Mouse (Mus musculus) urinary bladder, postnatal 25 days (tissue): Measurements from ENCODE around the gene Scn5a.

Experiments used
- DNase-seq: peaks from one replicate; pipeline ENCODE4 v3.0.0; 2022; ENCODE audit warnings: low spot score

Scn5a gene

DNA sequence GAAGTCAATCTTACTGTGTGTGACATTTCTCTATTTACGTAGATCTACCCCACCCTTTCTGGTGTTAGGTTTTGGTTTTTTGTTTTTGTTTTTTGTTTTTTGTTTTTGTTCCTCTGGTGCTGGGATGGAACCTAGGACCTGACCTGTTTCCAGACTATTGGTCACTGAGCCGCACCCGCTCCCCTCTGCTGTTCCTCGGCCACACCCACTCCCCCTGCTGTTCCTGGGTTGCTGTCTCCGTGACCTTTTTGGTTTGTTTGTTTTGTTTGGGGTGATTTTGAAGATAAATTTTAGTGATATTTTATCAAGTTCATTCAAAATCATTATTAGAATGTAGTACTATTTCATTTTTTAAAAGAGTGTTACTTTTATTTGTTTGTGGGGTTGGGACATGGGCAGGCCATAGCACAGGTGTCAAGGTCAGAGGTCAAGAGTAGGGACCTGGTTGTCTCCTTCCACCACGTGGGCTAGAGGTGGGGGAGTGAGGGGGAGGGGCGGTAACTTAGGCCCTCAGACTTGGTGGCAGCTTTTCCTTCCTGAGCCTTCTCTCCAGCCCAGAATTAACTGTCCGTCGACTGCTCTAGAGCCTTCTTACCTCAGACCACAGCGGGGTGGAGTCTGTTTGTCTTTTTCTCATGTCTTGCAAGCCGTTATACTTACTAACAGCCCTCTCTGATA, 73.7 kb downstream of the Scn5a start:
- no peak for DNase-seq

DNA sequence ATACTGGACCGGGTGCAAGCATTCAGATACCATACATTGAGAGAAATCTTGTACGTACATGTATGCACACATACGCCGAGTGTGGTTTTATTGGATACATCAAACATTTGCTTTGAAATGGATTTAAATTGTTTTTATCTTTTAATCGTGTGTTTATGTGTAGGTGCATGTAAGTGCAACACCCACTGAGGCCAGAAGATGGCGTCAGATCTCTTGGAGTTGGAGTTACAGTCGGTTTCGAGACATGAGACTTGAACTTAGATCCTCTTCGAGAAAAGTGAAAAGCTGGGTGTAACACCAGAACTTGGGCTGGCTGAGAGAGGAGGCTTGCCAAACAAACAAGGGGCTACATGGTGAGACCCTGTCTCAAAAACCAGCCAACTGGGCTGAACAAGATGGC, 75.2 kb downstream of the Scn5a start:
- DNase-seq, result no peak

DNA sequence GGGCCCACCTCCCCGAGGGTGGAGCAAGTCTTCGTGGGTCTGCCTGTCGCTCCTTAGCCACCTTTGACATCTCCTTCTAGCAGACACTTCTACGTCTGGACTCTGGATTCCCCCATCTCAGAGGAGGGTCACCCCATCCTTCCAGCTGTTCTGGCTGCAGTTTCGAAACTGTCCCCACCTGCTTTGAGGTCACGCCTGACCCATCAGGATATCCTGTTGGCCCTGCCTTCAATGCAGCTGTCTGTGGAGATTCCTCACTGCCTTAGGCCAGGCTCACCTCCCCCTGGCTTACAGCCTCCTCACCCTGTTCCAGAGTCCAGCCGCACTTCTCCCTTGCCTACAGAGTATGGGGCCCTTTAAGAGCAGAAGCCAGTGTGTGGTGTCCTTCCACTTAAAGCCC, 79.9 kb downstream of the Scn5a start:
- no peak for DNase-seq

DNA sequence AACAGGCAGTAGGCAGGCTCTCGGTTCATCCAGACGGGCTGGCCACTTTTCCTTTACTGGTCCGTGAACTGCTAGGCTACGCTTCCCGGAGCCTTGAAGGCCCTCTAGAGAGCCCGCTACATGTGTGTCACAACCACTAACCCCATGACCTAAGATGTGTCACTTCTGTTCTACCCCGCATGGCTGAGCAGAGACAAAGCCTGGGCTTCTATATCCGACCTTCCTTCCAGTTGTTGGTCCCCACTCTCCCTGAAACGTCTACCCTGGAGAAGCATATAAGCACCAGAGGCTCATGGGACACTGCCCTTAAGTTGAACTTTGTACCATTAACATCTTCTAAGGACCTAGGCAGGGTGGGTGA, 80.6 kb downstream of the Scn5a start:
- no peak for DNase-seq

DNA sequence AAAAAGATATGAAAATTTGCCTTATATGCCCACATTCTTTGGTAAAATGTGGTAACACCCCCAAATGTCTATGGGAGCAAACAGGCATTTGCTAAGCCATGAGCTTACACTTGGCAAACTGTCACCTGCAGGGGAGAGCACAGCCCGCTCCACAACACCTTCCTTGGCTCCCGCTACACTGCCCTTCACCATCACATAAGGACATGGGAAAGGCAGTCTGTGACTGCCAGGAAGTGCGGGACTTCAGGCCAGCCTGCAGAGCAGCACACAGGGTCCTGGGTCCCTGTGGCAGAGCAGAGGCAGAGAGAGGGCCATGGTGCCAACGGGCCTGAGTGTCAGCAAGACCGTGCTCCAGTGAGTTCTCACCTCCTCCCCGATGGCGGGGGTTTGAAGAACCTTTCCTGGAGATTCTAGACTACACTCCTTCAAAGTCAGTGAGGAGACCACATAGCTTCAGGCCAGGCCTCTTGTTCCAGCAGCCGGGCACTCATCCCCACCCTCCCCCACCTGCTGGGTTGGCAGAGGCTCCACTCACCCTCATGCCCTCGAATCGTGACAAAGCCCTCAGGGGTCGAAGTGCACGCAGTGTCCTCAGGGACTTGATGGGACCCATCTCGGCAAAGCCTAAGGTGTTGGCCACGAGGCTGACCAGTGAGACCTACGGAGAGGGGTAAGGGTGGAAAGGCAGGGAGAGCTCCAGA, 81.1 kb downstream of the Scn5a start:
- DNase-seq, result no peak

DNA sequence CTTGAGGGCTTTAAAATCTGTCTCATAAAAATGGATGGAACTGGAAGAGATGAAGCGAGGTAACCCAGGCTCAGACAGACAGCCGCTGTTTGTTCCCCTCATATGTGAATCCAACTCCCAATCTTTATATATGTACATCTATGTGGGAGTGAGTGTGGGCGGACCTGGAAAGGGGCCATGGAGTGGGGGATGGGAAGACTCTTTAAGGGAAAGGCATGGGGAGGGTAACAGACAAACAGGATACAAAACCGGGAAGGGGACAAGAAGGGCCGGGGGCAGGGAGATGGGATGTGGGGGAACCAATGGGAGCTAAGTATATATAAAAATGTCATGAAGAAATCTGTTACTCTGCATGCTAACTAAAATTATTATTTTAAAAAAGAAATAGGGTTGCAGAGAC, 81.9 kb downstream of the Scn5a start:
- DNase-seq, result no peak

DNA sequence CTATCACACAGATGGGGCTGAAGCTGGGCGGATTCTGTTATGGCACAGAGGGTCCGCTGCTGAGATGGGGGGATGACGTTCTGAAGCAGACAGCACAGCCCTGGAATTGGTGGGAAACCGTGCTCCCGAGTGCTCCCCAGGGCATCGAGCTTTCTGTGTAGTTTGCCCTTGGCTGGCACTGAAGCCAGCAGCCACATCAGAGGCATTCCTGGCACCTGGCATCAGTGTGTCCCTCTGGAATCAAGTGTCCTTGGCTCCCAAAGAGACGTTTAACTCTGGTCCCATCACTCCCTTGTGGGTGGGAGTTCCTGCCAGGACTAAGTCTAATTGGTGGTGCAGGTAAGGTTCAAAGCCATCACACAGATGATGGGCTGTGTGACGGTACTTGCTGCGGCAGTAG, 82.5 kb downstream of the Scn5a start:
- DNase-seq, result no peak

DNA sequence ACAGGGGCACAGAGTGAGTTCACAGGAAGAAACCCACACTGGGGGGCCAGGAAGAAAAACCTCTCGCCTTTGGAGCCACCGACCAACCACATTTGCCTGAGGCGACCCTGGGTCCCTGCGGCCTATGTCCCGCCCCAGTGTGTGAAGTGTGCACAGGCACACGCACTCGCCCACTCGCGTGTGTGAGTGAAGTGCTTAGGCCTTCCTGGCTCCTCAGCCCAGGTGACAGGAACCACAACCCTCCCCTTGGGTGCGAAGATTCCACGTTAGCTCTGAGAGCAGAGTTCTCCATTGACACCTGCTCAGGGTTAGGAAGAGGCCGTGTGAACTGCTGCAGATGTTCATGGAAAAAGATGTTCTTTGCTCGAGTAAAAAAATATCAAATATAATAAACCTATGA, 93.9 kb downstream of the Scn5a start:
- no peak for DNase-seq

DNA sequence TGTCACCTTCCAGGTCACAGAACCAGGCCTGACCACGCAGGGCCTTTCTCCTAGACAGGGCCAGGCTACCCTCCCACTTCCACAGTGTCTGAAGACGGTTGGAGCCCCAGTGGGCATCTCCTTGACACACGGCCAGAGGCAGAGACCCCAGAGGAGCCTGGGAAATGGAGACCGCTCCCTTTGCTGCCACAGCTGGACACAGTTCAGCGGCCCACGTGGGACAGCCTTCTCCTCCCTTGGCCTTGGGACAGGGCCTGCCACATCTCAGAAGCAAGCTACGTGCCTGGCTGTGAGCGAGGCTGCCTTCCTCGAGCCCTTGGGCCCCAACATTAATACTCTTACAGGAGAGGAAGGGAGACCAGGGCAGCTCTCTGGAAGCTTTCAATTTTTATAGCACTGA, 94.4 kb downstream of the Scn5a start:
- DNase-seq, result no peak

DNA sequence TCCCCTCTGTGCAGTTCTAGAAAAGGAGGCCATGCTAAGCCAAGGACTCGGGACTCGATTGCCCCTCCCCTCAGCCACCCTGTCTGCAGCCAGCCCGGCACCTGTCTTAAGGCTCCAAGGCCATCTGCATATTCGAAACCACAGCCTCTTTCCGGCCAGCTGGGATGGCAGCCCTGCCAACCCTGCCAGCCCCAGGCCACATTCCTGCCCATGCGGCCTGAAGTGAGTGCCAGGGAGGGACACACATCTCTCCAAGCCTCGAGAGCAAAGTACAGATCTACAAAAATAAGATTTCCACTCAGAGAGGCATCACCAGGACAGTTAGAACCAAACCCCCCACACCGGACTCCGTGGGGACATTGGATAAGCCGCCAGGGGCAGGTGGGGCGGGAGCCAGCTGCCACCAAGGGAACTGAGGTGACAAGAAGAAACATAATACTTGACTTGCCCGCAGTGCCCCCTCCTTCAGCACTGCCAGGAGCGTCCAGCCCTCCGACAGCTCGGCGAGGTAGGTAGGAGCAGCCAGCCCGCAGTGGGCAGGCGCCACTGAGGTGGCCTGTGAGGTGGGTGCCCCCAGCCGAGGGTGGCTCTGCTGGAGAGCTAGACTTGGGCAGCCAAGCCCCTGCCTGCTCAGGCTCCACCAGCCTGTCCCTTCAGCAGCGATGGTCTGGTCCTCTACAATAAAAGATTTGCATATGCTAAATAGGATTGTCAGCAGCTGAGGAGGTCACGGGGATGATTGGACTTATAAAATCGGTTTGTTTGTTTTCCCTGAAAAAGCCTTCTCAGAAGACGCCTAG, 95.1 kb downstream of the Scn5a start:
- DNase-seq, result no peak

DNA sequence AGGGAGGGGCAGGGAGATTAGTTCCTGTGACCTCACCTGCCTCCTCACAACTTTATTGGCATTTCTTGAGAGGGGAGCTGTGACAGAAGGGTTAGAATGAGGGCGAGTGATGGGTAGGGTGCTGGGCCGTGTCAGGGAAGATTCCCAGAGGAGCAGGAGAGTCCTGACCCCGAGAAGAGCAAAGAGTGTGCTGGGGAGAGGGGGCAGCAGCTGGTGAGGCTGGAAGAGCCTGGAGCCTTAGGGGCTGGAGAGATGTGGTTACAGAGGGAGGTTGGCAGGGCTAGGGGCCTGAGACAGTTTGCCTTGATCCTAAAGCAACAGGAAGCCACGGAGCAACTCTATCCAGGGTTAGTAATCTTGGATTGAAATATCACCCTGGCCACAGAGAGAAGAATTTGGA, 97.2 kb downstream of the Scn5a start:
- no peak for DNase-seq

DNA sequence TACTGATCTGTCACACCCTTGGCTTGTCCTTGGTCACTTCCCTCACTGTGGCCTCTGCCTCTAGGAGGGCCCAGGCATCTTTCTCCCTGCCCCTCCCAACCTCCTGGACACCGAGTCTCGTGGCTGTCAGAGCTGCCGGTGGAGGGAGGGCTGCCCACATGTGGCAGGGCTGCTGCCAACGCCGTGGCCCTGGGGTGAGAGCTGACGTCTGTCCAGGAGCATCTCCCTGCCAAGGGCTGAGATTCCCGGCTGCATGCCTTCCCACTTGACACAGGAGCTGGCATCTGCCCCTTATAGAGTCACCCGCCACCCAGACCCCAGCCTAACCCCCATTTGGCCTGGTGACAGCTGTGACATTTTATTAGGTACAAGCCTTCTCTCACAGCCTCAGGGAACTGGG, 99.5 kb downstream of the Scn5a start:
- no peak for DNase-seq

DNA sequence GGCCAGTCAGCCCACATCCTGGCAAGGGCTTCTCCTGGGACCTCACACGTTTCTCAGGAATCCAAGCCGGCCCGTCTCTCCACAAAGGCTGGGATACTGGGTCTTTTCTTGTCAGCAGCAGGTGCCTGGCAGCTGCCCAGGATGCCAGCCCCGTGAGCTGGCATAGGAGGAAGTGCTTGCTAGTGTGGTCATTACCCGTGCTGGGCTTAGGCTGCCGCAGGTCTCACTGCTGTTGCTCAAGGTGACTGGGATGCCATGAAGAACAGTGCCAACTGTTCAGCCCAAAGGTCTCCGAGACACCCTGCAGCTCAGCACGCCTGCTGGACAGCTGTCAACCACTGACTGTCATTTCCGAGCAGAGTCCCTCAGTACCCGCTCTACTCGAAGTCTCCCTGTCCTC, 100.5 kb downstream of the Scn5a start:
- DNase-seq, result no peak

DNA sequence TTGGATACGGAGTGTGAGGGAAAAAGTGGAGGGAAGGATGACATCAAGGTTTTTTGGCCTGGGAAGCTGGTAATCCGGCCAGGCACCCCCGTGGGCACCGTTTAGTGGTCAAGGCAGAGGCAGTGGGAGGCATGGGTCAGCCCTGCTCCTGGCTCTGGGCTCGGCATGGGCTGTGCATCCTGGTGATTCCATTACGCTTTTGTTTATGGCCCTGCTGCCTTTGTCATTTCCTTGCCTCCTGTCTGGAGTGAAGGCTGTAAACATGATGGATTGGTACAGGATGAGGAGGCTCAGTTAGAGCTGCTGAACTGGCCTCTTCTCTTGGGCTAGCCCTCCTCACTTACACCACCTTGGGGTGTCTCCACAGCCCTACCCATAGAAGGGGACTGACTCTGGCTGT, 101.1 kb downstream of the Scn5a start:
- DNase-seq, result no peak

DNA sequence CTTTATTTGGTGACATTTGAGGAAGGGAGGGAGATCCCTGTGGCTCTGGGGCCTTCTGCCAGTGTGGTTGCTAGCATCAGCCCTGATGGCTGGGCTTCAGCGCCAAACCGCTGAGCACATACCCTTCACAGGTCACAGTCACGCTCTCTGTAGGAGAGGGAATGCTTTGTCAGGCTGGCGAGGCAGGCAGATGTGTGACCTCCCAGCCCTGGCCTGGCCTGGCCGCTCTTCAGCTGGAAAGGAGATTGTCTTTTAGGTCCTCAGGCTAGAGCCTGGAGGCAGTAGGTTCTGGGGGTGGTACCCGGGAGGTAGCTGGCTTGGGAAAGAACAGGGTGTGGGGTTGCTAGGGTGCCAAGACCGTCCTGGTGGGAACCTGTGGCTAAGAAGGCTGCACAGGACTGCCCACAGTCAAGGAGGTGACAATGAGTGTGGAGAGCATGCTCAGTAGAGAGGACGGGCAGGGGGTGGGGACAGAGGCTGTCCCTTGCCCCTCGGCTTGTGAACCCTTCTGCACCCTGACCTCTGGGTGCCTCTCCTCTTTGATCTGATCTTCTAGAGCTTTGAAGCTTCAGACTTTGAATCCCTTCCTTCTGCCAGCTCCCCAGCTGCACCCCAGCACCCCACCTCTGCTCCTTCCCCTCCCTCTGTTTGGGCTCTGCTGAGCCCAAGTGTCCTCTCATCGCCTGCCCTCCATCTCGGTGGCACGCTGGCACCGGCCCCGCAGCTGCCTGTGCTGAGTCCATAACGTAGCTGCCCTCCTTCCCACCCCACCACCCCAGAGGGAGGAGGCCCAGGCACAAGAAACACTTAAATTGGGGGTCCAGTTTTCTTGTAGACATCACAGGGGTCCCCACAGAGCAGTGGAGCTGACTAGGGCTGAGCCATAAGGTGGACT, 103.9 kb downstream of the Scn5a start:
- no peak for DNase-seq

DNA sequence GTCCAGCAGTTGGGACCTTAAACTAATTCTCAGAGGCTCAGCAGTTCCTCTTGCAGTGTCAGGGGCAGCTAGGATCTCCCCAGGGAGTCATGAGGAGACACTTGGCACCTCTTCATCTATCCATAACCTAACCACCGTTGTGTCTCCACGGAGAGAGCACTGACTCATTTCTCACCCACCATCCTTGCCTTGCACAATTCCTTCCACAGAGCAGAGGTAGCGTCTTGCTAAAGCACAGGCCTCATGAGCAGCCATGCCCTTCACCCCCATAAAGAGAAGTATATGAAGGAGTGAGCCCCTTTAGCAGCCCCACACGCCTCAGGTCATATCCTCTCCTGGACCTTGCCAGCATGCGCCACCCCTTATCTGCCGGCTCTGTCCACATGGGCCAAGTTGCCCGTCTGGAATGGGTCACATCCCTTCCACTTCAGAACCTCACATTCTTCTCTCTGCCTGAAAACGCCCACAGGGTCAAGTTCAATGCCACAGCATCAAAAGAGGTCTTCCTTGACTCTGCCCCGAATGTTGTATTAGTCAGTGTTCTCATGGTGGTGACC, 105.1 kb downstream of the Scn5a start:
- no peak for DNase-seq

DNA sequence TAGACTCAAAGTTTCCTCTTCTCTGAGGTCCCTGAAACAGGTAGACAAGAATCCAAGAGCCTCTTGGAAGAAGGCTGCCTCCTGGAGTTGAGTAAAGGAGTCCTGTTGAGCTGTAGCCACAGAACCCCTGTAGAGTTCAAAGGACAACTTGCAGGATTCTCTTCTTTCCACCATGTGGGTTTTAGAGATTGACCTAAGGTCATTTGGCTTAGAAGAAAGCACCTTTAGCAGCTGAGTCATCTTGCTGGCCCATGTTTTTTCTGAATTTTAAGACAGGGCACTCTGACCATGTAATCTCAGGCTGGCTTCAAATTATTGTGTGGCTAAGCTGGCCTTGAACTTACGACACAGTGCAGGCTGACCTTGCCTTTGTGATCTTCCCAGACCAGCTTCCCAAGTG, 105.8 kb downstream of the Scn5a start:
- no peak for DNase-seq

DNA sequence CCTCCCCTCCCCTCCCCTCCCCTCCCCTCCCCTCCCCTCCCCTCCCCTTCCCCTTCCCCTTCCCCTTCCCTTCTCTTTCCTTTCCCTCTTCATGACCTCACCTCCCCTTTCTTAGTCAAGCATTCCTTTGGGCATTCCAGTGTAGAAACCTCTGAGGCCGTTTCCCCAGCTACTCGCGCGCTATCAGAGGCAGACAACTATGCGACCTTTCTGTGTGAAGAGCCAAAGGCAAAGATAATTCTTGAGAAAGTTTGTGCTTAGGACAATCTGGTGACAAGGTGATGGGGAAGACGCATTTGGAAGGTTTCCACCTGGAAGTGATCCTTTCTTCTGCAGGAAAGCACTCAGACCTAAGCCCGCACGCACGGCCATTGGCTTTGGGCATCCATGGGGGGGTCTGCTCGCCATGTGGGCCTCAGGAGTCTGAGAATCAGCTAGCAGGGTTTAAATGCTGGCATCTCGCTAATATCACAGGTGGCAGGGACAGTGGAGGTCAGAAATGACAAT, 106.4 kb downstream of the Scn5a start:
- DNase-seq, result no peak

DNA sequence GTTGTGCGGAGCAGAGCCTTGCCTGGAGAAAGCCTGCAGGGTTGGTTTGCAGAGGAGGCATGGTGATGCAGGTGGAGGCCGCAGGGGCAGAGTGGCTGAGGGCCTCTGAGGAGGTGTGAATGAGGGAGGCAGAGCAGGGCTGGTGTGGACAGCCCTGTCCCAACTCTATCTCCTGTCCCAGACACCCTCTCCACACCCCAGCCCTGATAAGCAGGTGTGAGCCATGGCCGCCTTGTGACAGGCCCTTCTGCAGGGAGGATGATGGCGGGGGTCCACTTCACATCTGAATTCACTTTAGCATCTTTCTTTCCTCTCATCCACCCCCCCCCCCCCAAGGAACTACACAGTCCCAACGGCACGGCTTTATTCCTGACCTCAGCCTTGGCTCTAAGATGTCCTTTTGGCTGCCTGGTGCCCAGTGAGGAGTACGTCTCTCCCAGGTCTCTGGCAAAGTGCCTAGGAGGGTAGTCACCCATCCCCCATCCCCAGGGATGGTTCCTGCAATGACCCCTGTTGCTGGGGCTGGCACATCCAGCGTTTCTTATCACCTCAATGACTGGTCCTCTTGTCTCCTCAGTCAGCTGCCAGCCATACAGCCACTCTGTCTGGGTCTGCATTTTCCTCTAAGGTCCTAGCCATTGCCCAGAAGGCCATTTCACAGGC, 109.0 kb downstream of the Scn5a start:
- no peak for DNase-seq

DNA sequence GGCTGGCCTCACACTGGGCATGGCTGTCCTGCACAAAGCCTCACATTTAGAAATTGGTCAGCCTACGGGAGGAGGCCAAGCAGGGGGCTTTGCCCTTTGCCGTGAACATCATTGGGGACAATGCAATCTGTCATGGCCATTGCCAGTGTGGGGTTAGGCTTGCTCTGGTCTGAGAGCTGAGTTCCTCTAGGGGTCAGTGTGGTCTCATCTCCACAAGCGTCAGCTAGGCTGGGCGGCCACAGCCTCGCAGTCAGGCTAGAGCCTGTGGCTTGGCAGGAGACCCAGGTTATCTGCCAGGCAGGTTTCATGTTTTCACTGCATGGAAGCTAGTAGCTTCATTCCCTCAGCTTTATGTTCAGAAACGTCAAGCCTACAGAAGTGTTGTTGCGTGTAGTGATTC, 113.2 kb downstream of the Scn5a start:
- DNase-seq, result no peak

DNA sequence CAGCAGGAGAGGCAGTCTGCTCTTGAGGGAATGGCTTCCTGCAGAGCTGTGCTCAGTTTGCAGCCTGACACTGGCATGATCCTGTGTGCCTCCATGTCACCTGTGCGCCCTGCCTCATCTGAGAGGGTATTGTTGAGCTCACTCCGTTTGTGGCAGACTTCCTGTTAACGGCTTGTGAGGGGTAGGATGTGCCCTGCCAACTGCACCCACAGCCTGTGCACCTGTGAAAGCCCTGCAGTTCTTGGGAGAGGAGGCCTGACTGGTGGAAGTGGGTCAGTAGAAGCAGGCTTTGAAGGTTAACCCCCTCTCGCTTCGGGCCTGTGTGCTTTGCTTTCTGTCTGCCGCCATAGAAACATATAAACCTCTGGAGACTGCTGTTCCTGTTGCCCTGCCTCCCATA, 113.8 kb downstream of the Scn5a start:
- no peak for DNase-seq
